Mouse (Mus musculus) stomach, postnatal 0 days (tissue): ENCODE data around the gene Gm17087.

Experiments used
- CTCF ChIP-seq: IDR thresholded peaks from 2 replicates; pipeline ENCODE4 v1.5.1; 2016; ENCODE audit warnings: antibody characterized with exemption, low read depth, mild to moderate bottlenecking, moderate library complexity
- EP300 ChIP-seq: optimal IDR thresholded peaks from 2 replicates; pipeline ENCODE3; 2016; ENCODE audit warnings: antibody characterized with exemption

DNA sequence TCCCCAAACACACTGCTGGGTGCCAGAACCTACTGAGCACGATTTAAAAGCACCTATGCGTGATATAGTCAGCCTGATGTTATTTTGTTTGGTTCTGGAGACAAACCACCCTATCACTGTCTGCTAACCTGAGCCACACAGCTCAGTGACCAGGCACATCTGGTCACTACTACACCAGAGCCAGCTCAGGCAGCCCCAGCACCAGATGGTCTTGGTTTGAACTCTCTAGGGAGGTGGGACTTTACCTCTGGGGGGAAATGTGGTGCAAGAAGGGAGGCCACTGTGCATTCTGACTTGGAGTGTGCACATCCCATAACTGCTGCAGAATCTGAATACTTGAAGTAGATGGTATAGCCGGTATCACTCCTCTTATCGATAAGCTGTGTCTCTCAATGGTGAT is 45.2 kb upstream of the Gm17087 start:
- TF ChIP-seq CTCF (no peak), EP300 (no peak)
